Mouse (Mus musculus) midbrain, embryonic 14.5 days (tissue): Measurements from ENCODE around the gene Tbc1d8. TPM values are rescaled to one million over a fixed set of nuclear protein-coding genes. Genes with fewer than 3 reads are reported as not detected.

Source experiments
- ATAC-seq: fragments of 200-750 bp; cut with Nextera tagmentation; 2 replicates; pipeline ENCODE4 v1.8.0; 2017; ENCODE audit warnings: moderate number of reproducible peaks, moderate library complexity; ENCODE audit not compliant: low FRiP score, low TSS enrichment
- DNase-seq: peaks from one replicate; pipeline ENCODE4 v3.0.0-alpha.2; 2015
- H3K27ac ChIP-seq: fragments of 300-500 bp; sonication (generic); replicated peaks from 2 replicates; pipeline ENCODE4 v1.5.1; 2014; ENCODE audit warnings: mild to moderate bottlenecking, low read depth, low read length, moderate library complexity
- H3K27me3 ChIP-seq: fragments of 300-500 bp; sonication (generic); 2 replicates; pipeline ENCODE4 v1.6.1; 2014; ENCODE audit warnings: low read length, control low read depth, mixed read lengths; ENCODE audit not compliant: control insufficient read depth, insufficient read depth
- H3K36me3 ChIP-seq: fragments of 300-500 bp; sonication (generic); 2 replicates; pipeline ENCODE4 v1.6.1; 2014; ENCODE audit warnings: low read length, control low read depth; ENCODE audit not compliant: control insufficient read depth, insufficient read depth
- H3K4me1 ChIP-seq: fragments of 300-500 bp; sonication (generic); 2 replicates; pipeline ENCODE4 v1.6.1; 2014; ENCODE audit warnings: mild to moderate bottlenecking, antibody characterized with exemption, low read length, control low read depth; ENCODE audit not compliant: control insufficient read depth, insufficient read depth
- H3K4me2 ChIP-seq: fragments of 300-500 bp; sonication (generic); 2 replicates; pipeline ENCODE4 v1.6.1; 2014; ENCODE audit warnings: mild to moderate bottlenecking, low read length, moderate library complexity
- H3K4me3 ChIP-seq: fragments of 300-500 bp; sonication (generic); replicated peaks from 2 replicates; pipeline ENCODE4 v1.5.1; 2014; ENCODE audit warnings: low read depth, low read length
- H3K9ac ChIP-seq: fragments of 300-500 bp; sonication (generic); replicated peaks from 2 replicates; pipeline ENCODE4 v1.6.1; 2014; ENCODE audit warnings: mild to moderate bottlenecking, low read length, moderate library complexity
- H3K9me3 ChIP-seq: fragments of 300-500 bp; sonication (generic); 2 replicates; pipeline ENCODE4 v1.6.1; 2016; ENCODE audit warnings: low read length, control low read depth, mixed read lengths; ENCODE audit not compliant: control insufficient read depth
- WGBS: fragments of 180-500 bp; shearing (Covaris S2); extraction: QIAGEN DNeasy Blood & Tissue Kit; methylation state at CpG from one replicate; pipeline ENCODE4 v1.1.7; 2014; 5-methylcytosine and 5-hydroxymethylcytosine counted together
- polyA plus RNA-seq: library from polyadenylated mRNA; unstranded; fragments of >200 nt; fragmentation: Nextera tagmentation; extraction: Ambion mirVana; gene quantifications from 2 replicates; pipeline ENCODE4 v1.2.1, GENCODE M21; 2014

The Tbc1d8 gene
- polyA plus RNA-seq, 1 experiment from 2014 or later, result 12.1 TPM

DNA sequence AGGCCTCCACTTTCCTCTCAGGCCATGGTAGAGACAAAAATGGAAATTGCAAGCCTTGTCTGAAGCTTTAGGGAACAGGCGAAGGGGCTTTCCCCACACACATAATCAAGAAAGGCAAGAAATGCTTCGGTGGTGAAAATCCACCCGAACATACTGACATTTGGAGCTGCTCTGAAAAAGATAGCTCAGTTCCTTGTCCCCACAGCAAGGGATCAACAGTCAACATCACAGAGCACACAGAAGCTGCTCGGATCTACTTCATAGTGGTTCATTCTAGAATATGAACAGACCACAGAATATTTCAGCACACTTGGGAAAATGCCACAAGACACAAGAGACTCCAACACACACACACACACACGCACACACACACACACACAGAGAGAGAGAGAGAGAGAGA is 14.6 kb upstream of the Tbc1d8 start:
- H3K4me2 ChIP-seq, result no peak overlapping the region
- 88% methylated on average over 5 of the region's 5 CpGs for WGBS
- ATAC-seq, result no peak

GRCm38 (mm10) chr1:39487370-39487769 is 8.8 kb upstream of the Tbc1d8 start:
- H3K36me3 ChIP-seq, result no peaks in the 10 kb centered on the region
- H3K4me1 ChIP-seq, result peaks cover 7% of the 10 kb centered on the region
- H3K27ac ChIP-seq, result no peak overlapping the region
- no peak overlapping the region for H3K4me3 ChIP-seq
- H3K9me3 ChIP-seq, result no peaks in the 10 kb centered on the region
- no peak overlapping the region for H3K4me2 ChIP-seq
- H3K27me3 ChIP-seq, result no peaks in the 10 kb centered on the region
- 74% methylated on average over 3 of the region's 3 CpGs for WGBS
- H3K9ac ChIP-seq, result no peak overlapping the region
- DNase-seq (no peak), ATAC-seq (no peak)

More for the DNA sequence above, 14.6 kb upstream of the Tbc1d8 start:
- Histone ChIP-seq H3K27me3 (no peaks in the 10 kb centered on the region), H3K4me3 (no peak overlapping the region), H3K27ac (no peak overlapping the region), H3K9me3 (no peaks in the 10 kb centered on the region), H3K9ac (no peak overlapping the region), H3K36me3 (no peaks in the 10 kb centered on the region), H3K4me1 (no peaks in the 10 kb centered on the region)
- DNase-seq, result no peak

- 50% methylated on average over 10 of the region's 10 CpGs for WGBS
- H3K27ac ChIP-seq, result no peak overlapping the region; the same call in 1 of the 2 replicates
- DNase-seq, result peak; percentile 78
- H3K9ac ChIP-seq, result no peak overlapping the region
- no peaks in the 10 kb centered on the region for H3K36me3 ChIP-seq
- H3K4me3 ChIP-seq, result no peak overlapping the region
- no peaks in the 10 kb centered on the region for H3K9me3 ChIP-seq
- no peak overlapping the region for H3K4me2 ChIP-seq
- ATAC-seq, result no peak
- H3K4me1 ChIP-seq, result peaks cover 17% of the 10 kb centered on the region
- H3K27me3 ChIP-seq, result no peaks in the 10 kb centered on the region
These were observed 3.7 kb upstream of the Tbc1d8 start for GRCm38 (mm10) chr1:39482115-39482815.

DNA sequence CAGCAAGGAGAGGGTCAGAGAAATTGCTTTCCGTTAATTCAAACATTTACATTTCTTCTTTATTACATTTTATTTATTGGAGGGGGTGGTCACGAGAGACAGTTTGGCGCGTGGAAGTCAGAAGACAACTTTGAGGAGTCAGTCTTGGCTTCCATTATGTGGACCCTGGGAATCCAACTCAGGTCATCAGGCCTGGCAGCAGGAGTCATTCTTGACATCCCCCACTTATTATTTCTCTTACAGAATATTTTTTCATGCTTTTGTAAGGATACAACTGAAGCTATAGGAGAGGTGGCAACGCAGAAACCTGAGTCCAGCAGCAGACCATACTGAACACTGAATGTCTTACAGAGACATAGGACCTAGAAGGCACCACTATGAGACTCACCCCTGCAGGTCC is 699 bp upstream of the Tbc1d8 start:
- Histone ChIP-seq H3K36me3 (no peaks in the 10 kb centered on the region), H3K4me2 (peak overlapping the region; percentile 98; the same call in 1 of the 2 replicates), H3K27ac (no peak overlapping the region), H3K9me3 (no peaks in the 10 kb centered on the region), H3K4me1 (peaks cover 20% of the 10 kb centered on the region), H3K27me3 (no peaks in the 10 kb centered on the region), H3K9ac (no peak overlapping the region), H3K4me3 (no peak overlapping the region)
- DNase-seq (no peak), ATAC-seq (no peak)
- 69% methylated on average over 5 of the region's 5 CpGs for WGBS

DNA sequence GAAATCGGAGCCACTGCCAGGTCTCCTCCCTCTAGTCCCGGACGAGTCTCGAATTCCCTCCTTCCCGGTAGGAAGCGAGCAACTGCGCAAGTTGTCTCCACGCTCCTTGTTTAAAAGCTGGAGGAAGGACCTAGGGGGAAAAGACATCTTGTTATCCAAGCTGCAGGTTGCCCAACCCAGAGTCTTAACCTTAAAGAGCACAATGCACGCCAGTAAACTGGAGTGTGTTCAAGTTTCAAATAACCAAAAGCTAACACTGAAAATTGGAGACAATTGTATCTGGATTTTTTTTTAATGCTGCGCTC is 293 bp upstream of the Tbc1d8 start:
- ATAC-seq (no peak), DNase-seq (no peak)
- H3K27ac ChIP-seq, result peak overlapping the region; percentile 84
- no peaks in the 10 kb centered on the region for H3K27me3 ChIP-seq
- peak overlapping the region; percentile 70 for H3K9ac ChIP-seq
- no peaks in the 10 kb centered on the region for H3K9me3 ChIP-seq
- WGBS, result 5% methylated on average over 10 of the region's 10 CpGs
- peaks cover 20% of the 10 kb centered on the region for H3K4me1 ChIP-seq
- peak overlapping the region; percentile 98 for H3K4me2 ChIP-seq
- no peaks in the 10 kb centered on the region for H3K36me3 ChIP-seq
- H3K4me3 ChIP-seq, result peak overlapping the region; percentile 68

DNA sequence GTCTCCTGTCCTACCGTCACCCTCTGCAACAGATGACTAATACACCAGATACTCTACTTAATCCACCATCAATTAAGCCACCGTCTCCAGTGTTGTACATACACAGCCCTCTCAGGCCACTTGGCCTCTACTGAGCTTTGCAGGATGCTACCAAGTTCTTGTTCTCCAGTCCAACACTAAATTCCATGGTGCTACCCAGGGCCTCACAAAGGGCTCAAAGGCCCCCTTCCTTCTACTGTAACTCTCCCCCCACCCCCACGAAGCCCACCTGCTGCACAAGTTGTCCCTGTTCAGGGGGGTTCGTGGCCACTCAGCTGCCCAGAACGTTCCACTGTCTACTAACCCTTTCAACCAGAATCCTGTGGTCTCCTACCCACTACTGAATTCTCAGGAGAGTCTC is 1.5 kb downstream of the Tbc1d8 start:
- ATAC-seq, result no peak
- no peak for DNase-seq
- Histone ChIP-seq H3K9ac (no peak overlapping the region), H3K27me3 (no peaks in the 10 kb centered on the region), H3K4me2 (peak overlapping the region; percentile 98), H3K27ac (no peak overlapping the region), H3K4me1 (peaks cover 12% of the 10 kb centered on the region), H3K36me3 (no peaks in the 10 kb centered on the region), H3K9me3 (no peaks in the 10 kb centered on the region), H3K4me3 (peak overlapping the region; percentile 68)
- WGBS, result 85% methylated on average over 5 of the region's 5 CpGs

GRCm38 (mm10) chr1:39476341-39476740 is 2.2 kb downstream of the Tbc1d8 start:
- no peaks in the 10 kb centered on the region for H3K9me3 ChIP-seq
- H3K4me1 ChIP-seq, result peaks cover 12% of the 10 kb centered on the region
- H3K27me3 ChIP-seq, result no peaks in the 10 kb centered on the region
- no peak overlapping the region for H3K9ac ChIP-seq
- WGBS, result 80% methylated on average over 1 of the region's 1 CpGs
- H3K27ac ChIP-seq, result no peak overlapping the region
- H3K4me2 ChIP-seq, result no peak overlapping the region
- DNase-seq, result no peak
- no peaks in the 10 kb centered on the region for H3K36me3 ChIP-seq
- no peak overlapping the region for H3K4me3 ChIP-seq
- ATAC-seq, result no peak

- H3K27me3 ChIP-seq, result no peaks in the 10 kb centered on the region
- H3K36me3 ChIP-seq, result no peaks in the 10 kb centered on the region
- 89% methylated on average over 9 of the region's 9 CpGs for WGBS
- H3K9me3 ChIP-seq, result no peaks in the 10 kb centered on the region
- H3K9ac ChIP-seq, result no peak overlapping the region
- H3K4me3 ChIP-seq, result no peak overlapping the region
- ATAC-seq (no peak), DNase-seq (no peak)
- no peak overlapping the region for H3K27ac ChIP-seq
- no peak overlapping the region for H3K4me2 ChIP-seq
- peaks cover 12% of the 10 kb centered on the region for H3K4me1 ChIP-seq
These were observed 4.0 kb downstream of the Tbc1d8 start for GRCm38 (mm10) chr1:39474516-39474915.

- H3K9ac ChIP-seq, result no peak overlapping the region
- H3K36me3 ChIP-seq, result no peaks in the 10 kb centered on the region
- no peak overlapping the region for H3K27ac ChIP-seq
- H3K4me2 ChIP-seq, result no peak overlapping the region
- WGBS, result 82% methylated on average over 9 of the region's 9 CpGs
- no peak overlapping the region for H3K4me3 ChIP-seq
- no peaks in the 10 kb centered on the region for H3K9me3 ChIP-seq
- ATAC-seq, result no peak
- no peaks in the 10 kb centered on the region for H3K27me3 ChIP-seq
- no peak for DNase-seq
- H3K4me1 ChIP-seq, result no peaks in the 10 kb centered on the region
These were observed 7.2 kb downstream of the Tbc1d8 start for GRCm38 (mm10) chr1:39471298-39471902.
